Comparison of ENCODE assay signal across 16 mouse cellular contexts in the genomic region with DNA sequence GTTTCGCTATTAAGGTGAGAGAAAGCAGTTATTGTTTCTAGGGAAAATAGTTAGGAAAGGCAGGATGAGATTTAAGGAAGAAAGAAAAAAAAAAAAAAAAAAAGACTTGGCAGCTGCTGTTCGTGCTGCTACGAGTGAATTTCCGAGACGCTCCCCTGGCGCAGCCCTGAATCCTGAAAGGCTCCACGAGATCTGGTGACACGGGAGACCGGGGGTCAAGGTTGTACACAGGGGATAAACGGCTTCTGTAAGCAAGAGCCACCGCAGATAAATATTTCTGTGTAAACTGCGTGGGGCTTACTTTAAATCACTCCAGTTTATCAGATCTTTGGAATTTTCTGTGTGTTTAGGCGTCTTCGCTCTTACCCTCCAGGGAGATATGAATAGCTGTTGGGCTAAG. TPM values are rescaled to one million over a fixed set of nuclear protein-coding genes. Genes with fewer than 3 reads are reported as not detected.
A peak's percentile ranks its signal among the peaks of the same experiment; 100 is the strongest.
DNase-seq lines count a peak whose midpoint lies in the region; ATAC-seq lines count a peak whose summit lies in the region.
"Had no signal": no experiment of that assay in that cellular context is flagged by ENCODE, and none has a peak within 500 bp of the region (broad histone marks: within the 10 kb centered on the region; RNA-seq: fewer than 3 reads in every experiment).

No protein-coding gene starts in this region.

- no peak for DNase-seq in hindbrain, embryonic 10.5 days (ENCODE audit: low spot score)
- peak; percentile 50 for DNase-seq in ovary, adult 18-20 months (ENCODE audit: low spot score)
- DNase-seq in ovary, postnatal 10 days (ENCODE audit: low spot score) = no peak
- no peak for DNase-seq in limb, embryonic 10.5 days (ENCODE audit: low spot score)
- DNase-seq in testis, postnatal 10 days (ENCODE audit: low spot score) = peak; percentile 60
- no peak for DNase-seq in adrenal gland, postnatal 25 days
- DNase-seq in right cerebral cortex, postnatal 36 days (ENCODE audit: low spot score in 2 of 2) = no peak
- DNase-seq: cerebellum, postnatal 10 days; kidney, postnatal 14 days; thymus, postnatal 4 days had no signal

- no peak overlapping the region for H3K4me2 ChIP-seq in hindbrain, embryonic 13.5 days

- H3K4me3 ChIP-seq in hindbrain, embryonic 13.5 days = no peak overlapping the region
- no peak overlapping the region for H3K4me3 ChIP-seq in hindbrain, embryonic 10.5 days
- no peak overlapping the region for H3K4me3 ChIP-seq in limb, embryonic 10.5 days
- H3K4me3 ChIP-seq: erythroblast, embryonic 14.5 days had no signal

- no peak overlapping the region for H3K27ac ChIP-seq in hindbrain, embryonic 13.5 days
- H3K27ac ChIP-seq in hindbrain, embryonic 10.5 days = no peak overlapping the region
- H3K27ac ChIP-seq in limb, embryonic 10.5 days = peak overlapping the region; percentile 46; the same call in 1 of the 2 replicates

- no peaks in the 10 kb centered on the region for H3K27me3 ChIP-seq in hindbrain, embryonic 13.5 days
- H3K27me3 ChIP-seq in hindbrain, embryonic 10.5 days (ENCODE audit: insufficient read depth, poor library complexity, severe bottlenecking) = no peaks in the 10 kb centered on the region
- no peaks in the 10 kb centered on the region for H3K27me3 ChIP-seq in limb, embryonic 10.5 days (ENCODE audit: low read depth, poor library complexity, severe bottlenecking)

- 56% methylated on average over 14 of the region's 14 CpGs for WGBS in hindbrain, embryonic 13.5 days
- 80% methylated on average over 14 of the region's 14 CpGs for WGBS in hindbrain, embryonic 10.5 days
- 89% methylated on average over 14 of the region's 14 CpGs for WGBS in limb, embryonic 10.5 days

- H3K9me3 ChIP-seq in hindbrain, embryonic 13.5 days = no peaks in the 10 kb centered on the region
- H3K9me3 ChIP-seq in hindbrain, embryonic 10.5 days = no peaks in the 10 kb centered on the region
- H3K9me3 ChIP-seq in limb, embryonic 10.5 days (replicated peaks) = no peaks in the 10 kb centered on the region

- H3K36me3 ChIP-seq in hindbrain, embryonic 13.5 days = no peaks in the 10 kb centered on the region
- H3K36me3 ChIP-seq in hindbrain, embryonic 10.5 days = no peaks in the 10 kb centered on the region
- peaks cover 32% of the 10 kb centered on the region for H3K36me3 ChIP-seq in limb, embryonic 10.5 days

- no peak for ATAC-seq in hindbrain, embryonic 13.5 days (ENCODE audit: low FRiP score)

- H3K4me1 ChIP-seq in hindbrain, embryonic 13.5 days (replicated peaks) = peaks cover 43% of the 10 kb centered on the region
- H3K4me1 ChIP-seq in hindbrain, embryonic 10.5 days (replicated peaks) = no peaks in the 10 kb centered on the region
- H3K4me1 ChIP-seq in limb, embryonic 10.5 days = peaks cover 35% of the 10 kb centered on the region

- H3K9ac ChIP-seq in hindbrain, embryonic 13.5 days = 0 out of 2 replicates have a peak overlapping the region, but pooled peaks have one; percentile 29

RNA-seq across cellular contexts. Expression of gene Tshz2, which starts 8.7 kb away (rescaled TPM):
- 43.0 and 43.6 TPM in 2 replicates for polyA plus RNA-seq in hindbrain, embryonic 13.5 days (2015; fragmentation: Nextera tagmentation; extraction: Ambion mirVana)
- polyA plus RNA-seq in hindbrain, embryonic 10.5 days (2016; fragmentation: Nextera tagmentation; extraction: Ambion mirVana) = 3.0 and 5.1 TPM in 2 replicates
- polyA plus RNA-seq in limb, embryonic 10.5 days (2016; fragmentation: Nextera tagmentation; extraction: Ambion mirVana) = 7.6 and 8.0 TPM in 2 replicates
- total RNA-seq in adrenal gland, postnatal 25 days (2021) = 41.8 and 43.9 TPM in 2 replicates
- polyA plus RNA-seq: erythroblast, embryonic 14.5 days had no signal

RNA-seq across cellular contexts. Expression of gene Gm11011, which starts 54.0 kb away (rescaled TPM):
- not detected in 2 replicates for polyA plus RNA-seq in hindbrain, embryonic 13.5 days (2015; fragmentation: Nextera tagmentation; extraction: Ambion mirVana)
- not detected in 2 replicates for polyA plus RNA-seq in hindbrain, embryonic 10.5 days (2016; fragmentation: Nextera tagmentation; extraction: Ambion mirVana)
- polyA plus RNA-seq in limb, embryonic 10.5 days (2016; fragmentation: Nextera tagmentation; extraction: Ambion mirVana) = not detected in 2 replicates
- total RNA-seq in adrenal gland, postnatal 25 days (2021) = not detected in 2 replicates
- total RNA-seq: gastrocnemius, adult 8-10 months; heart, postnatal 25 days had no signal
- polyA plus RNA-seq: brain, embryonic 14.5 days; erythroblast, embryonic 14.5 days; liver, embryonic 16.5 days had no signal

Comparison
In these comparisons a context has a peak if more than half of its experiments do, and no peak if none do; other contexts are left out.
1. DNase-seq: peak in ovary, adult 18-20 months (single experiment) and testis, postnatal 10 days (single experiment); none in hindbrain, embryonic 10.5 days (single experiment), ovary, postnatal 10 days (single experiment), limb, embryonic 10.5 days (single experiment), adrenal gland, postnatal 25 days (single experiment) and right cerebral cortex, postnatal 36 days (0 of 2).